Mouse (Mus musculus) testis, adult 2 months (tissue): ENCODE results near the gene Myh15. TPM values are rescaled to one million over a fixed set of nuclear protein-coding genes. Genes with fewer than 3 reads are reported as not detected.

Experiments used
- H3K27ac ChIP-seq: fragments of 200-500 bp; 2 replicates; pipeline ENCODE4 v1.5.1; 2012; ENCODE audit warnings: low read depth, low read length; ENCODE audit not compliant: control insufficient read depth, insufficient read depth
- H3K27me3 ChIP-seq: fragments of 200-500 bp; 2 replicates; pipeline ENCODE4 v1.6.1; 2012; ENCODE audit warnings: mild to moderate bottlenecking, low read length, moderate library complexity; ENCODE audit not compliant: control insufficient read depth, insufficient read depth
- H3K36me3 ChIP-seq: fragments of 200-500 bp; 2 replicates; pipeline ENCODE4 v1.6.1; 2012; ENCODE audit warnings: mild to moderate bottlenecking, low read length; ENCODE audit not compliant: control insufficient read depth, insufficient read depth
- H3K4me1 ChIP-seq: fragments of 200-500 bp; 2 replicates; pipeline ENCODE4 v1.6.1; 2012; ENCODE audit warnings: low read length; ENCODE audit not compliant: control insufficient read depth, insufficient read depth
- H3K4me3 ChIP-seq: fragments of 200-500 bp; 2 replicates; pipeline ENCODE4 v1.5.1; 2012; ENCODE audit warnings: low read depth, mild to moderate bottlenecking, low read length, moderate library complexity, mixed read lengths; ENCODE audit not compliant: control insufficient read depth
- CTCF ChIP-seq: fragments of 200-500 bp; IDR thresholded peaks from 2 replicates; pipeline ENCODE4 v1.5.1; 2012; ENCODE audit warnings: low read depth, mild to moderate bottlenecking, inconsistent platforms, low read length, moderate library complexity; ENCODE audit not compliant: control insufficient read depth, insufficient read depth, insufficient replicate concordance
- POLR2A ChIP-seq: fragments of 200-500 bp; IDR thresholded peaks from 2 replicates; pipeline ENCODE4 v1.6.1; 2012; ENCODE audit warnings: low read depth, mild to moderate bottlenecking, inconsistent platforms, low read length, moderate library complexity; ENCODE audit not compliant: control insufficient read depth
- polyA plus RNA-seq: library from polyadenylated mRNA; depleted of rRNA; stranded (reverse); fragments of >200 nt; gene quantifications from 2 replicates; pipeline ENCODE4 v1.2.3, GENCODE M21; 2012; rRNA removed

The Myh15 gene
- 1.8 and 2.0 TPM in 2 replicates for polyA plus RNA-seq

- no peaks in the 10 kb centered on the region for H3K27me3 ChIP-seq
- no peaks in the 10 kb centered on the region for H3K4me1 ChIP-seq
- no peak within 1 kb of the TSS for H3K4me3 ChIP-seq
- H3K36me3 ChIP-seq: no peaks in the 10 kb centered on the region
- H3K27ac ChIP-seq: no peak within 1 kb of the TSS
- TF ChIP-seq CTCF: no peak
- no peak for TF ChIP-seq POLR2A
Observed at GRCm38 (mm10) chr16:49057186-49057585, at the start of gene Myh15. Myh15 (plus strand) TSS chr16:49057486.

- no peak for TF ChIP-seq POLR2A
- no peak for TF ChIP-seq CTCF
- H3K36me3 ChIP-seq: no peaks in the 10 kb centered on the region; the same call in 1 of the 2 replicates
- no peaks in the 10 kb centered on the region for H3K27me3 ChIP-seq
- no peak overlapping the region for H3K4me3 ChIP-seq
- no peak overlapping the region for H3K27ac ChIP-seq
- H3K4me1 ChIP-seq: no peaks in the 10 kb centered on the region
Observed at GRCm38 (mm10) chr16:49016620-49017332, 40.5 kb upstream of the Myh15 start.

- no peaks in the 10 kb centered on the region for H3K36me3 ChIP-seq
- H3K27ac ChIP-seq: no peak overlapping the region
- no peak overlapping the region for H3K4me3 ChIP-seq
- no peaks in the 10 kb centered on the region for H3K27me3 ChIP-seq
- no peak for TF ChIP-seq POLR2A
- TF ChIP-seq CTCF: no peak
- no peaks in the 10 kb centered on the region for H3K4me1 ChIP-seq
Observed at GRCm38 (mm10) chr16:49035852-49036251, 21.4 kb upstream of the Myh15 start.

- TF ChIP-seq CTCF: no peak
- TF ChIP-seq POLR2A: no peak
- Histone ChIP-seq H3K4me3 (no peak overlapping the region), H3K36me3 (no peaks in the 10 kb centered on the region), H3K27ac (no peak overlapping the region), H3K4me1 (no peaks in the 10 kb centered on the region), H3K27me3 (no peaks in the 10 kb centered on the region)
Observed at GRCm38 (mm10) chr16:49037771-49038170, 19.5 kb upstream of the Myh15 start.

- Histone ChIP-seq H3K4me3 (no peak overlapping the region), H3K4me1 (no peaks in the 10 kb centered on the region), H3K27me3 (no peaks in the 10 kb centered on the region), H3K27ac (no peak overlapping the region), H3K36me3 (no peaks in the 10 kb centered on the region)
- TF ChIP-seq POLR2A (no peak), CTCF (no peak)
Observed at GRCm38 (mm10) chr16:49040554-49041221, 16.6 kb upstream of the Myh15 start.

GRCm38 (mm10) chr16:49049214-49049613 lies 8.1 kb upstream of the Myh15 start:
- Histone ChIP-seq H3K4me3 (no peak overlapping the region), H3K36me3 (no peaks in the 10 kb centered on the region), H3K4me1 (no peaks in the 10 kb centered on the region), H3K27ac (no peak overlapping the region), H3K27me3 (no peaks in the 10 kb centered on the region)
- TF ChIP-seq POLR2A: no peak
- TF ChIP-seq CTCF: no peak

GRCm38 (mm10) chr16:49069256-49069963 lies 12.1 kb downstream of the Myh15 start:
- no peak overlapping the region for H3K4me3 ChIP-seq
- H3K4me1 ChIP-seq: no peaks in the 10 kb centered on the region
- no peaks in the 10 kb centered on the region for H3K27me3 ChIP-seq
- H3K36me3 ChIP-seq: no peaks in the 10 kb centered on the region
- TF ChIP-seq CTCF (no peak), POLR2A (no peak)
- no peak overlapping the region for H3K27ac ChIP-seq
